Mouse (Mus musculus) C2C12 (cell line): Measurements from ENCODE around the gene Cyp26c1.

ENCODE experiments used
- CEBPB ChIP-seq: IDR thresholded peaks from one replicate; pipeline ENCODE4 v1.6.1; 2011; ENCODE audit warnings: low read depth, mild to moderate bottlenecking, control low read depth, moderate library complexity
- CTCF ChIP-seq: IDR thresholded peaks from one replicate; pipeline ENCODE4 v1.5.1; 2011; ENCODE audit not compliant: control insufficient read depth, insufficient read depth, insufficient read length
- FOSL1 ChIP-seq: IDR thresholded peaks from one replicate; pipeline ENCODE4 v1.8.0; 2011; ENCODE audit warnings: mild to moderate bottlenecking, low read length; ENCODE audit not compliant: poor library complexity, insufficient read depth, severe bottlenecking
- MAX ChIP-seq: IDR thresholded peaks from one replicate; pipeline ENCODE4 v1.6.1; 2011; ENCODE audit warnings: mild to moderate bottlenecking, control low read depth
- MYOD1 ChIP-seq: IDR thresholded peaks from one replicate; pipeline ENCODE4 v1.6.1; 2011; ENCODE audit warnings: low read depth; ENCODE audit not compliant: control insufficient read depth, insufficient read length
- MYOG ChIP-seq: IDR thresholded peaks from one replicate; pipeline ENCODE4 v1.6.1; 2011; ENCODE audit not compliant: control insufficient read depth, insufficient read length; ENCODE audit errors: extremely low read depth
- USF1 ChIP-seq: IDR thresholded peaks from one replicate; pipeline ENCODE4 v1.6.1; 2011; ENCODE audit warnings: low read depth, mild to moderate bottlenecking, control low read depth, moderate library complexity

GRCm38 (mm10) chr19:37738575-37738974 is 53.2 kb downstream of the Cyp26c1 start:
- no peak for TF ChIP-seq USF1
- TF ChIP-seq CTCF, result no peak
- TF ChIP-seq MYOG, result no peak
- no peak for TF ChIP-seq MAX
- TF ChIP-seq MYOD1, result no peak
- TF ChIP-seq CEBPB, result no peak
- TF ChIP-seq FOSL1, result no peak
